Mouse (Mus musculus) olfactory bulb, adult 2 months (tissue): ENCODE measurements around the gene Vinac1.

ENCODE experiments used
- CTCF ChIP-seq: fragments of 200-500 bp; IDR thresholded peaks from 2 replicates; pipeline ENCODE4 v1.5.1; 2012; ENCODE audit warnings: low read depth, mild to moderate bottlenecking, low read length, moderate library complexity; ENCODE audit not compliant: insufficient read depth
- POLR2A ChIP-seq: fragments of 200-500 bp; IDR thresholded peaks from 2 replicates; pipeline ENCODE4 v1.6.1; 2012; ENCODE audit warnings: mild to moderate bottlenecking, low read depth, low read length, moderate library complexity; ENCODE audit not compliant: insufficient read depth

GRCm38 (mm10) chr2:129093926-129094724, 46.2 kb upstream of the Vinac1 start:
- TF ChIP-seq CTCF (no peak), POLR2A (no peak)
